Mouse (Mus musculus) spleen, postnatal 10 days (tissue): ENCODE measurements around the gene Nudcd3.

ENCODE experiments used
- DNase-seq, 2 experiments: peaks; one replicate each; pipeline ENCODE4 v3.0.0; 2021 to 2022; ENCODE audit warnings: low spot score in 2 of 2

The Nudcd3 gene

DNA sequence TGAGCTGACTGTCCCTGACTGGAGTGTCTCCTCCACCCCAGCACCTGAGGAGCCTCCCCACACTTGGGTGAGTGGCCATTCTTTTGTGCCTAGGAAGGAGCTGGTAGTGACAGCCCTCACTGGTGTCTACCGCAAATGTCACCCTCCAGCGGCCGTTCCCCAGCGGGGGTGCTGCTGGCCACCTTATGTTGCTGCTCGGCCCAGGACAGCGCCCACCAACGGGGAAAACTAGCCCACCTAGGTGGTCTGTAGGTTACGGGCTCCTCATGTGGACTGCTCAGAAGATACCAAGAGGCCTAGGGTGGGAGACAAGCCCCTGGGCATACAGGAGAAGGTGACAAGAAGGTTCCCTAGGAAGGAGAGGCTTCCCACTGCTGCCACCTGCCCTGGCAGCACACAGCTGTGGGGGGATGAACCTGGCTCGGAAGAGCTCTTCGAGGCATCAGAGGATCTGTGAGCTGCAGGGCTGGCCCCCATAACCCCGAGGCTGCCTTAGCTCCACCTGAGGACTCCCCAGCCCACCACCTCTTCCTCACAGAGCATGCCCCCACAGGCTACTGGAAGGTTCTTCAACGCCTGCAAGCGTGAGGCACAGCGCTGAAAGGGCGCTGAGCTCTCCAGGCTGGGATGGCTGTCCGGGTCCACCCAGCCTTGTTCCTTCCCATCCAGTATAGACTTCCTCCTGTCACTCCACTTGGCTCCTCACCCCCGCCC is 136.6 kb downstream of the Nudcd3 start:
- DNase-seq, result no peak

DNA sequence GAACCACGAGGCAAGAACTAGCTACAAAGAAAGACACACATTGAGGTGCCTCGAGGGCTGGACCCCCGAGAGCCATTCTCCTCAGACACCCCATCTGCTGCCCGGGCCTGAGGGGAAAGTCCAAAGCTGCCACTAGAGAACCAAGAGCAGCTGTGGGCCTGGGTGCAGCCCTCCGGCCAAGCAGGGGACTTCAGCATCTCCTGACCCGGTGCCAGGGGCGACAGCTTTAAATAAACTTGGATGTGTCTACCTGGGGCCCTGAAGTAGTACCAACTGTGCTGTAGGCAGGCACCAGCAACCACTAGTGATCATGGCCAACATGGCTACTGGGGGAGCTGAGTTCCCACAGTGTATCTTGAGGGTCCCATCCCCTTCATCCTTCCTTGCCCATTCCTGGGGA is 137.2 kb downstream of the Nudcd3 start:
- no peak for DNase-seq

DNA sequence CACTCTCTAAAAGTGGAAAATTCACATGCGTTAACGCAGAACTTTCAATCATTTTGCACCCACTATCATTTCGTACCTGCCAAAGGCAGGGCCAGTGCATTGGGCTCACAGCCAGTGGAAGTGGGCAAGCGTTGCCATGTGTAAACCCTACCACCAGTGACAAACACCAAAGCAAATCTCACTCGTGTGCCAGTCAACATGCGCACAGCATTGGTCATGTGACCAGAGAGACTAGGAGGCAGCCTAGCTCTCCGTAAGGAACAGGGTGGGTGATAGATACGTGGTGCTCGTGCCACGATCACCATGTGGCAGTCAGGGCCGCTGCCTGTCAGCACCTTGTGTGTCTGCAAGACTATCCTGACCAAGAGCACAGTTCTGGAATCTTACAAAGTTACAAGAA is 137.9 kb downstream of the Nudcd3 start:
- no peak for DNase-seq

DNA sequence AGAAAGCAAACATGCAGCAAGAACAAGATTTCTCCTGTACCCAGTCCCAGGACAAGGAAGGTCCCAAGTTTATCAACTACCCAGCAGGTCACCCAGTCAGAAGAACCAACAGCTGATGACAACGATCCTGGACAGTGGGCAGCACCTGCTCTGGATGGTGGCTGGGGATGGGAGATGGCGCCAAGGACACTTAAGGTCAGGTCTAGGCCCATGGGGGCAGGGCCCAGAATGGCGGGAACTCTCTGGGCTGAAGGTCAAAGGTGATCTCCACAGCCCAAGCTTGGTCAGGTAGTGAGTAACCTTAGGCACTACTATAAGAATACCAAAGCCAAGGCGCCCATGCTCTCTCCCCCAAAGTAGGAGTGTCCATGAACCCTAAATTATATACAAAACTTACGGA is 138.3 kb downstream of the Nudcd3 start:
- no peak for DNase-seq

DNA sequence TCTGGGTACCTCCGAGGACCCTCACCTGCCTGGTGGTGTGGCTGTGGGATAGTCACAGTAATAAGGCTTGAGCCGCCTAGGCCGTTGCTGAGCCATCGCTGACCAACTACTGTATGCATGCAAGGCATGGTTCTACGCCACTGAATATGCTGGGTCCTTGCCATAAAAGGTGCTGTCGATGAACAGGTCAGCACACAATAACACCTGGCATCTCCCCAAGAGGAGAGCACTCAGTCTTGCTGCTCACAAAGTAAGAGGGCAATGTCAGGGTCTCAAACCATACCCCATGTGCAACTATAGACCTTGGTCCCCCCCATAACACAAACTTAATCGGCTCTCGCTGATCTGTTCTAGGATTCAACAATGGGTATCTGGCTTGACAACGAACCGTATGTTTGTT is 141.1 kb downstream of the Nudcd3 start:
- no peak for DNase-seq
